Mouse (Mus musculus) midbrain, embryonic 10.5 days (tissue): ENCODE measurements around the gene Aym1. TPM values are rescaled to one million over a fixed set of nuclear protein-coding genes. Genes with fewer than 3 reads are reported as not detected.
"Not testable (repeated sequence)": the region's sequence is repeated elsewhere in the genome, so short reads cannot be mapped to it uniquely, and the experiment has no call there.

Experiments used
- DNase-seq: peaks from one replicate; pipeline ENCODE4 v3.0.0-alpha.2; 2017; ENCODE audit warnings: low spot score
- H3K27ac ChIP-seq: fragments of 300-500 bp; sonication (generic); replicated peaks from 2 replicates; pipeline ENCODE4 v1.5.1; 2016; ENCODE audit warnings: mild to moderate bottlenecking
- H3K27me3 ChIP-seq: fragments of 300-500 bp; sonication (generic); 2 replicates; pipeline ENCODE4 v1.6.1; 2016; ENCODE audit warnings: low read depth, mild to moderate bottlenecking; ENCODE audit not compliant: poor library complexity, severe bottlenecking
- H3K36me3 ChIP-seq: fragments of 300-500 bp; sonication (generic); 2 replicates; pipeline ENCODE4 v1.6.1; 2016; ENCODE audit warnings: mild to moderate bottlenecking, moderate library complexity
- H3K4me1 ChIP-seq: fragments of 300-500 bp; sonication (generic); 2 replicates; pipeline ENCODE4 v1.6.1; 2016
- H3K4me3 ChIP-seq: fragments of 300-500 bp; sonication (generic); 2 replicates; pipeline ENCODE4 v1.5.1; 2016; ENCODE audit warnings: mild to moderate bottlenecking, moderate library complexity
- H3K9me3 ChIP-seq: fragments of 300-500 bp; sonication (generic); replicated peaks from 2 replicates; pipeline ENCODE4 v1.6.1; 2016; ENCODE audit warnings: mild to moderate bottlenecking
- WGBS: fragments of 180-500 bp; shearing (Covaris S2); methylation state at CpG from one replicate; pipeline ENCODE4 v1.1.7; 2016; 5-methylcytosine and 5-hydroxymethylcytosine counted together
- polyA plus RNA-seq: library from polyadenylated mRNA; unstranded; fragments of >200 nt; fragmentation: Nextera tagmentation; extraction: Ambion mirVana; gene quantifications from 2 replicates; pipeline ENCODE4 v1.2.1, GENCODE M21; 2016

Aym1 gene
- polyA plus RNA-seq, 1 experiment from 2014 or later, result not detected

GRCm38 (mm10) chr5:113336281-113336680, 20.8 kb upstream of the Aym1 start:
- H3K27ac ChIP-seq, result peak overlapping the region; percentile 70
- H3K9me3 ChIP-seq, result peaks cover 3% of the 10 kb centered on the region; the same call in 1 of the 2 replicates
- no peaks in the 10 kb centered on the region for H3K36me3 ChIP-seq
- no peak for DNase-seq
- peaks cover 32% of the 10 kb centered on the region for H3K4me1 ChIP-seq
- peak overlapping the region; percentile 51 for H3K4me3 ChIP-seq
- 29% methylated on average over 9 of the region's 9 CpGs for WGBS
- H3K27me3 ChIP-seq, result peaks cover 84% of the 10 kb centered on the region

- H3K4me3 ChIP-seq, result peak overlapping the region; percentile 31; the same call in 1 of the 2 replicates
- H3K36me3 ChIP-seq, result no peaks in the 10 kb centered on the region
- no peak for DNase-seq
These were observed 12.3 kb upstream of the Aym1 start for GRCm38 (mm10) chr5:113344635-113345386.

GRCm38 (mm10) chr5:113345781-113346180, 11.3 kb upstream of the Aym1 start:
- Histone ChIP-seq H3K4me1 (peaks cover 59% of the 10 kb centered on the region), H3K36me3 (no peaks in the 10 kb centered on the region), H3K9me3 (no peaks in the 10 kb centered on the region), H3K27ac (no peak overlapping the region), H3K4me3 (peak overlapping the region; percentile 31), H3K27me3 (peaks cover 94% of the 10 kb centered on the region)
- peak; percentile 16 for DNase-seq
- 8% methylated on average over 11 of the region's 11 CpGs for WGBS

More at GRCm38 (mm10) chr5:113344635-113345386, 12.3 kb upstream of the Aym1 start:
- Histone ChIP-seq H3K4me1 (peaks cover 52% of the 10 kb centered on the region), H3K9me3 (no peaks in the 10 kb centered on the region), H3K27ac (no peak overlapping the region), H3K27me3 (peaks cover 87% of the 10 kb centered on the region)
- 36% methylated on average over 16 of the region's 16 CpGs for WGBS

DNA sequence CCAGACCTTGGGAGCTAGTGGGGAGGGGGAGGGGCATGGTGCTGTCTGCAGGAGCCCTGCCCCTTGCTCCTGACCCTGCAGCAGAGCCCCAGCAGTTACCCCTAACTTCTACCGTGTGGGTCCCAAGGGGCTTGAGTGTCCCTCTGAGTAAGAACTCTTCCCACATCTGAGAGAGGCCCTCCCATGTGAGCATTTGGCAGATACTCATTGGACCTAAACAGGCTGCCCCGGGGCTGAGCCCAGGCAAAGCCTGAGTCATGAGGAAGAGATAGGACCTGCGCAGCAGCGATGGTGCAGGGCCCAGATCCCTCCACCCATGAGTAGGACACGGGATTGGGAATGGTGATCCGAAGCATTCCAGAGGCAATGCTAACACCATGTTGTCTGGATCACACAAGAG, 10.4 kb upstream of the Aym1 start:
- H3K4me3 ChIP-seq, H3K27ac ChIP-seq, DNase-seq, H3K9me3 ChIP-seq, H3K36me3 ChIP-seq: not testable (repeated sequence)
- Histone ChIP-seq H3K27me3 (peaks cover 93% of the 10 kb centered on the region), H3K4me1 (peaks cover 63% of the 10 kb centered on the region)
- WGBS, result 52% methylated on average over 6 of the region's 6 CpGs

DNA sequence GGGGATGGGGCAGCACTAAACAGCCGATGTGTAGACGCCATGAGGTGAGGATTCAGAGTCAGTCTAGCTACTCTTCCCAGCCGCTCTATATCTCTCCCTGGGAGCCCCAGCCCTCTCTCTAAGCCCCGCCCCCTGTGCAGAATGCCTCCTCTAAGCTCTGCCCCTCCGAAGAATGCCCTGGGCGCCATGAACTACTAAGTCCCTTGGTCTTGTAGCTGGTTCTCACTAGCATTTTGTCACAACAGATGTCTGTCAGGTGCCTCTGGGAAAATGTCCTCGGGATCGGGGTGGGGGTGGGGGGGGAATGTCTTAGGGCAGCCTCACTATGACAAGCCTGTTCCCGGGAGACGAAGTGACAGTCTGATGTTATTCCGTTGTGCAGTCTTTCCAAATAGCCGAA, 9.5 kb upstream of the Aym1 start:
- H3K36me3 ChIP-seq, result no peaks in the 10 kb centered on the region
- H3K9me3 ChIP-seq, result no peaks in the 10 kb centered on the region
- H3K27me3 ChIP-seq, result peaks cover 89% of the 10 kb centered on the region
- 32% methylated on average over 12 of the region's 12 CpGs for WGBS
- no peak for DNase-seq
- H3K4me1 ChIP-seq, result peaks cover 73% of the 10 kb centered on the region
- H3K27ac ChIP-seq, result no peak overlapping the region
- H3K4me3 ChIP-seq, result peak overlapping the region; percentile 7

DNA sequence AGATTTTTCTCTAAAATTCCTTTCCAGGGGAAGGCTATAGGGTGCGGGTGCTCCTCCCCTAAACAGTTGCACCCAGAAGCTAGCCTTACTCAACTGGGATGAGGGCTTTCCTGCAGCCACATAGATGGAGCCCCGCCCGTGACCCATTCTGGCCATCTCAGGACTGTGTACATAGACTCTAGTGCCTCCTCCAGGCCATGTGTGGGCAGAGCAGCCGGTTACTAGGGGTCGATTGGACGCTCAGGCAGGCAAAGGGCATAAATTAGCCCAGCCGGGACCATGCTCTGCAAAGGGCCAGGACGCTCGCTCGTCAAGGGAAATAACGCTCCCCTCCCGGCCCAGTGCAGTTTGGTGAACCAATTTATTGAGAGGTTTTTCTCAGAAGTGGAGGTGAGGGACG, 8.5 kb upstream of the Aym1 start:
- Histone ChIP-seq H3K36me3 (no peaks in the 10 kb centered on the region), H3K27me3 (peaks cover 91% of the 10 kb centered on the region), H3K4me1 (peaks cover 76% of the 10 kb centered on the region), H3K27ac (peak overlapping the region; percentile 38; the same call in 1 of the 2 replicates), H3K9me3 (no peaks in the 10 kb centered on the region), H3K4me3 (no peak overlapping the region)
- 18% methylated on average over 13 of the region's 13 CpGs for WGBS
- DNase-seq, result peak; percentile 60

- H3K4me3 ChIP-seq, result no peak overlapping the region
- H3K9me3 ChIP-seq, result no peaks in the 10 kb centered on the region
- DNase-seq, result no peak
- no peaks in the 10 kb centered on the region for H3K36me3 ChIP-seq
- 4% methylated on average over 7 of the region's 7 CpGs for WGBS
- peaks cover 76% of the 10 kb centered on the region for H3K4me1 ChIP-seq
- peak overlapping the region; percentile 38 for H3K27ac ChIP-seq
- peaks cover 91% of the 10 kb centered on the region for H3K27me3 ChIP-seq
These were observed 7.9 kb upstream of the Aym1 start for GRCm38 (mm10) chr5:113349226-113349625.

- Histone ChIP-seq H3K9me3 (no peaks in the 10 kb centered on the region), H3K27ac (peak overlapping the region; percentile 38), H3K36me3 (no peaks in the 10 kb centered on the region), H3K4me3 (no peak overlapping the region), H3K4me1 (peaks cover 72% of the 10 kb centered on the region), H3K27me3 (peaks cover 91% of the 10 kb centered on the region)
- no peak for DNase-seq
- WGBS, result 21% methylated on average over 7 of the region's 7 CpGs
These were observed 7.3 kb upstream of the Aym1 start for GRCm38 (mm10) chr5:113349810-113350209.

DNA sequence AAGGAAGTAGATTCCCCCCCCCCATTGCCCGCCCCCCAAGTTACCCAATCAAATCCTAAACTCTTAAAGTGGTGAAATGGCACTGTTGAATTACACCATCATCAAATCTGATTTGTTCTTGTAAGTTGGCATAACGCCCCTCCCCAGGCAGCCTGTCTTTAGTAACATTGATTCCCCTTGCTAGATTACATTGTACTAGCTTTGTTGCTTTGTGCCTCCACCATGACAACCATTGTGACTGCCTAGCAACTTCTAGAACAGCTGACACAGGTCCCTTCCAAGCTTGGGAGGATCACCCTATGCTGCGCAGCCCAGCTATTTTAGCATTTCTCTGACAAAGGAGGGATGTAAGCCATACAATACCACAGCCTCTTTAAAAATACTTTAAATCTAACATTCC, 5.3 kb upstream of the Aym1 start:
- H3K27me3 ChIP-seq, result peaks cover 85% of the 10 kb centered on the region
- H3K4me1 ChIP-seq, result peaks cover 55% of the 10 kb centered on the region
- no peak for DNase-seq

DNA sequence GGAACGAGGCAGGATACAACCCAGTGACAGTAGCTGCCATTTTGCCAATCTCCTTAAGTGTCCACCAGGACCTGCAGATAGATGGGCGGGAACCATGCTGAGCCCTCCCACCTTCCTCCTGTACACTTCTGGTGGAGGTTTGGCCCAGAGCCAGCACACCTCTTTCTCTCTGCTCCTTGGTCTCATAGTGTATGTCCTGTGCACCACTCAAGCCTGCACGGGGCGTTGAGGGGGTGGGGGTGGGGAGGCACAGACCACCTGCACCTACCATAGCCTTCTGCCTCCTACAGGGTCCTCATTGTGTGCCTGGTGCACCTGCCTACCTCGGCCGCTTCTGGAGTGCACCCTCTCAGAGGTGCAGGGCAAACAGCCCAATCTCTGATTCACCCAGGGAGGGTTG, 4.5 kb upstream of the Aym1 start:
- H3K9me3 ChIP-seq, result no peaks in the 10 kb centered on the region
- DNase-seq, result no peak
- peaks cover 55% of the 10 kb centered on the region for H3K4me1 ChIP-seq
- 77% methylated on average over 6 of the region's 6 CpGs for WGBS
- H3K27ac ChIP-seq, result no peak overlapping the region
- no peak overlapping the region for H3K4me3 ChIP-seq
- peaks cover 85% of the 10 kb centered on the region for H3K27me3 ChIP-seq
- no peaks in the 10 kb centered on the region for H3K36me3 ChIP-seq

More for the DNA sequence above, 5.3 kb upstream of the Aym1 start:
- Histone ChIP-seq H3K36me3 (no peaks in the 10 kb centered on the region), H3K4me3 (no peak overlapping the region), H3K9me3 (no peaks in the 10 kb centered on the region), H3K27ac (no peak overlapping the region)
- 50% methylated on average over 3 of the region's 3 CpGs for WGBS

DNA sequence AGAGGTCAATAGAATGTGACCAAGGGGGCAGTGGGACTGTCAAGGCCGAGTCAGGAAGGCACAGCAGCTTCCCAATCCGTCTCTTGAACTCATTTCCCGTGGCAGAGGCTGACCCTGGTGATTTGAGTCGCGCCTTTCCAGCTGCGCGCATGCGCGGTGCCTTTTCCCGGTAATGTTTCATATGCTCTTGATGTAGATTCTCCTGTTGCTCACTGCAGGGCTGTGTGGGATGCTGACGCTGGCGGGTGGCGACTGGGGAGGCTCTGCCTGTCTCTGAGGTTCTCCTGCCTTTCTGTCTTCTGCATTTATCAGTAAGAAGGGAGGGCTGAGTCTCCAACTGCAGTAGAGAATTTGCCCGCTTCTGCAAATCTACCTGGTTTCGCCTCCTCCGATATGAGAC, 2.8 kb upstream of the Aym1 start:
- H3K9me3 ChIP-seq, result no peaks in the 10 kb centered on the region
- H3K4me3 ChIP-seq, result no peak overlapping the region
- peaks cover 47% of the 10 kb centered on the region for H3K4me1 ChIP-seq
- no peak overlapping the region for H3K27ac ChIP-seq
- no peaks in the 10 kb centered on the region for H3K36me3 ChIP-seq
- H3K27me3 ChIP-seq, result peaks cover 79% of the 10 kb centered on the region
- 52% methylated on average over 16 of the region's 16 CpGs for WGBS
- no peak for DNase-seq

DNA sequence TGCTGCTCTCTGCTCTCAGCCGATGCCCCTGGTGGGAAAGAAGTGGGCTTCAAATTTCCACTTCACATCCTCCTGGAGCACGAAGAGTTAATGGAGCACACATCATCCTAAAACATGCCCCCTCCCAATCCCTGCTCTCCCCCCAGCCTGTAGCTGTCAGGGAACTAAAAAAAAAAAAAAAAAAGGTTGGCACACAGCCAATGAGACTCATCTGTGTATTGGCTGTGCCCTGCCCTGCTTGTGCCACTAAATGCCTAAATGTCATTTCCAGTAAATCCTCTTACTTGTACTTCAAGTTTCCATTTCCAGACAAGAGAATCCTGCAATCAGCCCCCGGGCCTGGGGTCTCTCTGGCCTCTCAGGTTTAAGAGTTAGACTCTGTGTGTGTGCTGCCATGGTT, 562 bp downstream of the Aym1 start:
- peaks cover 21% of the 10 kb centered on the region for H3K4me1 ChIP-seq
- no peak overlapping the region for H3K4me3 ChIP-seq
- no peaks in the 10 kb centered on the region for H3K9me3 ChIP-seq
- no peak overlapping the region for H3K27ac ChIP-seq
- 69% methylated on average over 3 of the region's 3 CpGs for WGBS
- H3K27me3 ChIP-seq, result peaks cover 58% of the 10 kb centered on the region
- DNase-seq, result no peak
- H3K36me3 ChIP-seq, result no peaks in the 10 kb centered on the region

GRCm38 (mm10) chr5:113358833-113359232, 1.7 kb downstream of the Aym1 start:
- no peak overlapping the region for H3K27ac ChIP-seq
- DNase-seq, result no peak
- H3K27me3 ChIP-seq, result peaks cover 48% of the 10 kb centered on the region
- peaks cover 18% of the 10 kb centered on the region for H3K4me1 ChIP-seq
- WGBS, result 5% methylated on average over 11 of the region's 11 CpGs
- H3K36me3 ChIP-seq, result no peaks in the 10 kb centered on the region
- no peak overlapping the region for H3K4me3 ChIP-seq
- H3K9me3 ChIP-seq, result no peaks in the 10 kb centered on the region
